Mouse (Mus musculus) neural tube, embryonic 14.5 days (tissue): ENCODE results near the gene Rtn4r. TPM values are rescaled to one million over a fixed set of nuclear protein-coding genes. Genes with fewer than 3 reads are reported as not detected.

ENCODE experiments used
- ATAC-seq: fragments of 200-750 bp; cut with Nextera tagmentation; 2 replicates; pipeline ENCODE4 v1.8.0; 2017; ENCODE audit warnings: low read depth, mild to moderate bottlenecking, moderate TSS enrichment, moderate library complexity
- H3K27ac ChIP-seq: fragments of 300-500 bp; sonication (generic); 2 replicates; pipeline ENCODE4 v1.5.1; 2014; ENCODE audit warnings: low read depth, mild to moderate bottlenecking, control low read depth, low read length, moderate library complexity, mixed read lengths
- H3K27me3 ChIP-seq: fragments of 300-500 bp; sonication (generic); 2 replicates; pipeline ENCODE4 v1.6.1; 2014; ENCODE audit warnings: low read length; ENCODE audit not compliant: control insufficient read depth, insufficient read depth
- H3K36me3 ChIP-seq: fragments of 300-500 bp; sonication (generic); 2 replicates; pipeline ENCODE4 v1.6.1; 2014; ENCODE audit warnings: low read length, mixed read lengths; ENCODE audit not compliant: control insufficient read depth, insufficient read depth
- H3K4me1 ChIP-seq: fragments of 300-500 bp; sonication (generic); 2 replicates; pipeline ENCODE4 v1.6.1; 2014; ENCODE audit warnings: low read length; ENCODE audit not compliant: control insufficient read depth, insufficient read depth
- H3K4me2 ChIP-seq: fragments of 300-500 bp; sonication (generic); 2 replicates; pipeline ENCODE4 v1.6.1; 2014; ENCODE audit warnings: mild to moderate bottlenecking, low read depth, low read length, control low read depth
- H3K4me3 ChIP-seq: fragments of 300-500 bp; sonication (generic); 2 replicates; pipeline ENCODE4 v1.5.1; 2014; ENCODE audit warnings: low read depth, low read length, control low read depth, mixed read lengths
- H3K9ac ChIP-seq: fragments of 300-500 bp; sonication (generic); replicated peaks from 2 replicates; pipeline ENCODE4 v1.6.1; 2014; ENCODE audit warnings: low read depth, mild to moderate bottlenecking, control low read depth, low read length, mixed read lengths
- H3K9me3 ChIP-seq: fragments of 300-500 bp; sonication (generic); 2 replicates; pipeline ENCODE4 v1.6.1; 2016; ENCODE audit warnings: low read length; ENCODE audit not compliant: control insufficient read depth
- WGBS: fragments of 180-500 bp; shearing (Covaris S2); extraction: QIAGEN DNeasy Blood & Tissue Kit; methylation state at CpG from one replicate; pipeline ENCODE4 v1.1.7; 2014; 5-methylcytosine and 5-hydroxymethylcytosine counted together
- polyA plus RNA-seq: library from polyadenylated mRNA; unstranded; fragments of >200 nt; fragmentation: Nextera tagmentation; extraction: Ambion mirVana; gene quantifications from 2 replicates; pipeline ENCODE4 v1.2.1, GENCODE M21; 2014

The Rtn4r gene
- polyA plus RNA-seq, 1 experiment from 2014 or later: 36.4 TPM

GRCm38 (mm10) chr16:18119031-18119730, 8.3 kb upstream of the Rtn4r start:
- no peak overlapping the region for H3K27ac ChIP-seq
- no peaks in the 10 kb centered on the region for H3K9me3 ChIP-seq
- no peaks in the 10 kb centered on the region for H3K27me3 ChIP-seq
- ATAC-seq: peak; percentile 85; the same call in 1 of the 2 replicates
- H3K4me2 ChIP-seq: no peak overlapping the region
- no peaks in the 10 kb centered on the region for H3K4me1 ChIP-seq
- no peak overlapping the region for H3K4me3 ChIP-seq
- H3K9ac ChIP-seq: no peak overlapping the region
- H3K36me3 ChIP-seq: no peaks in the 10 kb centered on the region
- WGBS: 17% methylated on average over 8 of the region's 8 CpGs

- Histone ChIP-seq H3K27ac (no peak overlapping the region), H3K36me3 (no peaks in the 10 kb centered on the region), H3K9ac (no peak overlapping the region), H3K4me3 (no peak overlapping the region), H3K9me3 (no peaks in the 10 kb centered on the region), H3K4me2 (no peak overlapping the region), H3K27me3 (peaks cover 7% of the 10 kb centered on the region; the same call in 1 of the 2 replicates), H3K4me1 (peaks cover 4% of the 10 kb centered on the region)
- 62% methylated on average over 2 of the region's 2 CpGs for WGBS
- ATAC-seq: no peak
Measured at GRCm38 (mm10) chr16:18122740-18123139, 4.7 kb upstream of the Rtn4r start.

- WGBS: 62% methylated on average over 1 of the region's 1 CpGs
Measured at GRCm38 (mm10) chr16:18123471-18123870, 4.0 kb upstream of the Rtn4r start.

GRCm38 (mm10) chr16:18124040-18124439, 3.4 kb upstream of the Rtn4r start:
- no peak overlapping the region for H3K9ac ChIP-seq
- no peaks in the 10 kb centered on the region for H3K36me3 ChIP-seq
- H3K27ac ChIP-seq: no peak overlapping the region
- H3K9me3 ChIP-seq: no peaks in the 10 kb centered on the region
- peaks cover 10% of the 10 kb centered on the region; the same call in 1 of the 2 replicates for H3K27me3 ChIP-seq
- H3K4me2 ChIP-seq: no peak overlapping the region
- peaks cover 15% of the 10 kb centered on the region for H3K4me1 ChIP-seq
- ATAC-seq: no peak
- H3K4me3 ChIP-seq: no peak overlapping the region
- WGBS: 79% methylated on average over 4 of the region's 4 CpGs

More at GRCm38 (mm10) chr16:18123471-18123870, 4.0 kb upstream of the Rtn4r start:
- no peak overlapping the region for H3K4me3 ChIP-seq
- H3K27ac ChIP-seq: no peak overlapping the region
- H3K9me3 ChIP-seq: no peaks in the 10 kb centered on the region
- H3K36me3 ChIP-seq: no peaks in the 10 kb centered on the region
- peaks cover 10% of the 10 kb centered on the region; the same call in 1 of the 2 replicates for H3K27me3 ChIP-seq
- no peak for ATAC-seq
- no peak overlapping the region for H3K4me2 ChIP-seq
- H3K9ac ChIP-seq: no peak overlapping the region
- peaks cover 10% of the 10 kb centered on the region for H3K4me1 ChIP-seq

GRCm38 (mm10) chr16:18124626-18125025, 2.8 kb upstream of the Rtn4r start:
- H3K4me1 ChIP-seq: peaks cover 21% of the 10 kb centered on the region
- no peaks in the 10 kb centered on the region for H3K9me3 ChIP-seq
- no peak for ATAC-seq
- no peak overlapping the region for H3K4me3 ChIP-seq
- no peak overlapping the region for H3K27ac ChIP-seq
- H3K36me3 ChIP-seq: no peaks in the 10 kb centered on the region
- 38% methylated on average over 5 of the region's 5 CpGs for WGBS
- no peak overlapping the region for H3K9ac ChIP-seq
- H3K4me2 ChIP-seq: no peak overlapping the region
- peaks cover 10% of the 10 kb centered on the region; the same call in 1 of the 2 replicates for H3K27me3 ChIP-seq

GRCm38 (mm10) chr16:18125131-18125530, 2.3 kb upstream of the Rtn4r start:
- Histone ChIP-seq H3K4me2 (no peak overlapping the region), H3K4me3 (no peak overlapping the region), H3K9ac (no peak overlapping the region), H3K4me1 (peaks cover 24% of the 10 kb centered on the region), H3K27ac (no peak overlapping the region), H3K9me3 (no peaks in the 10 kb centered on the region), H3K36me3 (no peaks in the 10 kb centered on the region), H3K27me3 (peaks cover 10% of the 10 kb centered on the region; the same call in 1 of the 2 replicates)
- 81% methylated on average over 2 of the region's 2 CpGs for WGBS
- ATAC-seq: no peak

GRCm38 (mm10) chr16:18126211-18126610, 1.2 kb upstream of the Rtn4r start:
- WGBS: 82% methylated on average over 3 of the region's 3 CpGs
- ATAC-seq: no peak
- Histone ChIP-seq H3K4me3 (no peak overlapping the region), H3K4me1 (peaks cover 25% of the 10 kb centered on the region), H3K4me2 (no peak overlapping the region), H3K27me3 (peaks cover 10% of the 10 kb centered on the region; the same call in 1 of the 2 replicates), H3K36me3 (no peaks in the 10 kb centered on the region), H3K27ac (no peak overlapping the region), H3K9me3 (no peaks in the 10 kb centered on the region), H3K9ac (no peak overlapping the region)

GRCm38 (mm10) chr16:18127871-18128563, 575 bp downstream of the Rtn4r start:
- Histone ChIP-seq H3K4me2 (peak overlapping the region; percentile 84), H3K9me3 (no peaks in the 10 kb centered on the region), H3K27me3 (peaks cover 10% of the 10 kb centered on the region; the same call in 1 of the 2 replicates), H3K9ac (peak overlapping the region; percentile 93), H3K4me1 (peaks cover 25% of the 10 kb centered on the region), H3K27ac (peak overlapping the region; percentile 81), H3K36me3 (no peaks in the 10 kb centered on the region), H3K4me3 (peak overlapping the region; percentile 82)
- WGBS: 1% methylated on average over 49 of the region's 52 CpGs
- peak; percentile 28 for ATAC-seq

GRCm38 (mm10) chr16:18128564-18128935, 1.1 kb downstream of the Rtn4r start:
- H3K27ac ChIP-seq: peak overlapping the region; percentile 81
- peak overlapping the region; percentile 82 for H3K4me3 ChIP-seq
- 50% methylated on average over 6 of the region's 6 CpGs for WGBS
- no peaks in the 10 kb centered on the region for H3K36me3 ChIP-seq
- peaks cover 25% of the 10 kb centered on the region for H3K4me1 ChIP-seq
- H3K9me3 ChIP-seq: no peaks in the 10 kb centered on the region
- peak overlapping the region; percentile 84 for H3K4me2 ChIP-seq
- peak; percentile 3; the same call in 1 of the 2 replicates for ATAC-seq
- H3K27me3 ChIP-seq: peaks cover 10% of the 10 kb centered on the region; the same call in 1 of the 2 replicates
- H3K9ac ChIP-seq: peak overlapping the region; percentile 93
